Comparison of ENCODE assay signal across 13 mouse cellular contexts in genomic region chr10:13652061-13652460, GRCm38 (mm10).
A peak's percentile ranks its signal among the peaks of the same experiment; 100 is the strongest.
DNase-seq lines count a peak whose midpoint lies in the region.
"Had no signal": no experiment of that assay in that cellular context is flagged by ENCODE, and none has a peak within 500 bp of the region (broad histone marks: within the 10 kb centered on the region; RNA-seq: fewer than 3 reads in every experiment).

No protein-coding gene starts in this region.

- DNase-seq in adrenal gland, adult (ENCODE audit: inconsistent age in 2 of 2, low spot score in 1 of 2) = peak; percentile 18 to 80
- DNase-seq in adrenal gland, postnatal 4 days (ENCODE audit: low spot score in 2 of 2) = no peak
- DNase-seq in adrenal gland, postnatal 10 days = peak; percentile 25
- peak; percentile 8 for DNase-seq in adrenal gland, postnatal 25 days
- DNase-seq in cerebellum, postnatal 25 days = no peak
- DNase-seq in layer of hippocampus, postnatal 10 days (ENCODE audit: low spot score in 2 of 2) = no peak
- DNase-seq in cerebellum, adult 11-12 months = no peak
- DNase-seq: B cell, adult 2 months; cerebellum, adult 18-20 months; cerebellum, adult 8-10 months; cerebellum, adult 9-11 months; cerebellum, postnatal 14 days; forebrain, postnatal 0 days had no signal

Comparison
In these comparisons a context has a peak if more than half of its experiments do, and no peak if none do; other contexts are left out.
1. DNase-seq: peak in adrenal gland, adult (2 of 2), adrenal gland, postnatal 10 days (single experiment) and adrenal gland, postnatal 25 days (single experiment); none in adrenal gland, postnatal 4 days (0 of 2), cerebellum, postnatal 25 days (0 of 2), layer of hippocampus, postnatal 10 days (0 of 2) and cerebellum, adult 11-12 months (single experiment).